Mouse (Mus musculus): Measurements from ENCODE around the gene Fcnb.

Fcnb gene

DNA sequence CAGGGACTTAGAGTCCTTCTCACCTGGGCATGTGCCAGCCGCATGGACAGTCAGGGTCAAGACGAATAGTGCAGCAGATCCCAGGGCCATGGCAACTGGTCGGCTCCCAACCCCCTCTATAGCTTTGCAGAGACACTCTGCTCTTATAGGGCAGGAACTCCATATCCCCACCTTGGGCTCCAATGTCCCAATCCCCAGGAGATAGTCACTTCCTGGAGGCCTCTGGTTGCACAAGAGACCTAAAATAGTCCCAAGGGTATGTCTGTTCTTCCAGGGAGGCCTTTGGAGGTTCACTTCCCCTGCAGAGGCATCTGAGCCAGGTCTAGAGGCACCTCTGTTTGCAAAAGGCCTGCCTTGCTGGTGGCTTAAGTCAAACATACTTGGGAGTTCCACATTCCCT, at the start of gene Fcnb:
Fcnb (minus strand) TSS at position 118 of the 400 bp plus-strand sequence.
- no peak for DNase-seq (ENCODE audit: low read depth, low spot score)

- no peak for DNase-seq (ENCODE audit: low read depth, low spot score)
Measured at GRCm38 (mm10) chr2:28133833-28134232, 49.1 kb upstream of the Fcnb start.

GRCm38 (mm10) chr2:28132117-28132516, 47.4 kb upstream of the Fcnb start:
- DNase-seq (ENCODE audit: low read depth, low spot score) = no peak

DNA sequence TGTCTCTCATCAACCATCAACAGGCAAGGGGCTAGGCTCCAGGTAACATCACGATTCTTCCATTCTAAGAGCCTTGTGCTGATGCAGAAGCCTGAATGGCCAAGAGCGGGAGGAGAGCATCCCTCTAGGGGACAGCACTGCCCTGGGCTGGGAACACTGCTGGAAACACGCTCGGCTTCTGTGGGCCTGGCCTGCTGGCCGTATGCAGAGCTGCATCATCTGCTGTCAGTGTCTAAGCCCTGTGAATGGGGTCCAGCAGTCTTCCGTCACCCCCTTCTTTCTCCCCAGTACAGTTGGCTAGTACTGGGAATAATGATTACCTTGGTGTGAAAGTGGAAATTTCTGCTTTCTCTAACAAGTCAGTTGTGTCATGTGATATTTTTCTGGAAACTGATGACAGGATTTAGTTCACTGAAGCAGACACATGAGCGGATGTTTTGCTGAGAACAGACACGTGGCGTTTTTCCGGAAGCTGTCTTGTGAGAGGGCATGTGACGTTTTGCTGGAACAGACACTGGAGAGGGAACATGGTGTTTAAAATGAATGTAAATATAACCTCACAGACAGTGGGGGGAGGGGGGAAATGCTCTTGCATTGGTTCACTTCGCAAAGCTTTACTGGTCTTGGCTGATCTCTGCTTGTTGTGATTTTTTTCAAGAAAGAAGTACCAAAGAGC, 42.2 kb upstream of the Fcnb start:
- DNase-seq (ENCODE audit: low read depth, low spot score) = no peak

- DNase-seq (ENCODE audit: low read depth, low spot score) = no peak
Measured at GRCm38 (mm10) chr2:28123910-28124309, 39.2 kb upstream of the Fcnb start.

DNA sequence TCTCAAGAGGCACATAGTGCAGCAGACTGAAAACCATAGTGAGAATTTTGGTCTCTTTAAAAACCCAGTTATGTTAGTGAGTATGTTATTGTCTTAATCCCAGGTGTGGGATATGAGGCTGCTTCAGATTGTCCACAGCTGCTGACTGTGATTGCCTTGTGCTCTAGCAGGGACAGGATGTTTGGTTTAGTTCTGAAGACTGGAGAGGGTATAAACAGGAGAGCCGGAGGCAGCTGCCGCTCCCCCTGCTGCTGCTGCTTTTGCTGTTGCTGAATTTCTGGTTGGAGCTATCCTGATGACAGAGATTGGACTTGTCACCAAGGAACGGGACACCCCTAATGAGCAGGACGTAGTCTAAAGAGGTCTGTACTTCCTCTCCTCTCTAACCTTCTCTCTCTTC, 36.6 kb upstream of the Fcnb start:
- DNase-seq (ENCODE audit: low read depth, low spot score) = no peak

- no peak for DNase-seq (ENCODE audit: low read depth, low spot score)
Measured at GRCm38 (mm10) chr2:28120342-28120741, 35.7 kb upstream of the Fcnb start.

DNA sequence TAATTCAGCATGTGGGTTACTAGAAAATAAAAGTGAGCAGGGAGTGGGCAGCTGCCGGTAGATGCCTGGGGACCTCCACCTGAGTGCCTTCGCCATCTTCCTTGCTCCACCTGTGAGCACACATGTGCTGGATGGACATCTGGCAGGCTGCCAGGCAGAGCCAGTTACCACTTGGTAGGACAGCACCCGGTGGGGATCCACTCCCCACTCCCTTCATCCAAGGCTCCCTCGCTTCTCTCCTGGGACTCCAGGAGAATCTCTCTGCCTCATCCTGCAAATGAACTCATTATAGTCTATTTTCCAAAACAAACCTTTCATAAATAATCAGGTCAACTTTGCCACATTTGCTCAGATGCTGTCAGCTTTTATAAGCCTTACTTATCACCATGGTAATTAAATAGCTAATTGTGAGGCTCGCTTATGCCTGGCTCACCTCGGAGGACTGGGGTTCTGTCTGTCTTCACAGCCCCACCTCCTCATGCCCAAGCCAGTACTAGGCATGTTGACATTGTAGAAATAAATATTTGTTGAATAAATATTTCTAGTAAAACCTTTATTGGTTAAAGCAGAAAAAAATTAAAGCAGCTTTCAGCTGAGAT, 33.9 kb upstream of the Fcnb start:
- no peak for DNase-seq (ENCODE audit: low read depth, low spot score)

DNA sequence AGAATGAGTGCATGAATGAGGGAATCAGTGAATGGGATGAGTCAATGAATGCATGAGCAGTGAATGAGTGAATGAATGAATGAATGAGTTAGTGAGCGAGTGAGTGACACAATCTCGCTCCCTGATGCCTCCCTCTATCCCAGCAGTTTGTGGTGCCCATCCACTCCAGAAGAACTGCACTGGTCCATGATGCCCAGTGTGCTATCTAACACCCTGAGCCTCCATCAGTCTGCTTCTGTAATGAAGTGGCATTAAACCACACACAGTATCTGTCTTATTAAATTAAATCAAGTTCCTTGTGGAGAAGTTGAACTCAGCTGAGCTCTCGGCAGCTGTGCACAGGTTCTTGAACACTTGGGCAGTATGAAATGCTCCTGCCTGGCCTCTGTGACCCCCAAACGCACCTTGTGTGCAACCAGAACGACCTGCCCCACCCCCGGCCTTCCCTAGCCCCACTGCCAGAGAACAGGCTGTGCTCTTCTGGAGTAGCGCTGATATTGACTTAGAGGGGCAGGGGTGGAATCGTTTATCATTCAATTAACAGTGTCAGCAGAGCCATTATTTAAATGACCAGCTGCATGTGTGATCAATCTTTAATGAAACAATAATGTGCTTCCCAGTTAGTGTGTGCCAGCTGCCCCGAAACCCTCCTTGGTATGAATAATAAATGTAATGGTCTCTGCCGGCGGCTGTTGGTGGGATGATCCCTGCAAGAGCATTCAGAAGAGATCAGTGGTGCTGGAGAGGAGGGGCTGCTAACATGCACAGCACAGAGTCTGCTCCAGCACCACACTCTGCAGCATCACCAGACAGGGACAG, 33.0 kb upstream of the Fcnb start:
- DNase-seq (ENCODE audit: low read depth, low spot score) = no peak

- no peak for DNase-seq (ENCODE audit: low read depth, low spot score)
Measured at GRCm38 (mm10) chr2:28108763-28109162, 24.1 kb upstream of the Fcnb start.

DNA sequence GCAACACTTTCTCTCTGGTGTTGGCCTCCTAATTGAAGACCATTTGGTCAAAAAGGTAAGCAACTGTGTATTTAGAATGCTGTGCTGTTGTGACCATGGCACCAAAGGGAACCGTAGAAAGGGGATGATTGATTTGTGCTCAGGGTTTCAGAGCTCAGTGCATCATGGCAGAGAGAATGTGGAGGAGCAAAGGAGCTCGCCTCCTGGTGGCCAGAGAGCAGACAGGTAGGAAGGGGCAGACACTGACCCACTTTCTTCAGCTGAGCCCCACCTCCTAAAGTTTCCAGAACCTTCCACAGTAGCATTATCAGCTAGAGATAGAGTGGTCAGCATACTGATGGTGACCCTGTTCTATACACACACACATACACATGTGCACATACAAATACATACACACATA, 21.3 kb upstream of the Fcnb start:
- no peak for DNase-seq (ENCODE audit: low read depth, low spot score)

GRCm38 (mm10) chr2:28103653-28104052, 19.0 kb upstream of the Fcnb start:
- no peak for DNase-seq (ENCODE audit: low read depth, low spot score)

DNA sequence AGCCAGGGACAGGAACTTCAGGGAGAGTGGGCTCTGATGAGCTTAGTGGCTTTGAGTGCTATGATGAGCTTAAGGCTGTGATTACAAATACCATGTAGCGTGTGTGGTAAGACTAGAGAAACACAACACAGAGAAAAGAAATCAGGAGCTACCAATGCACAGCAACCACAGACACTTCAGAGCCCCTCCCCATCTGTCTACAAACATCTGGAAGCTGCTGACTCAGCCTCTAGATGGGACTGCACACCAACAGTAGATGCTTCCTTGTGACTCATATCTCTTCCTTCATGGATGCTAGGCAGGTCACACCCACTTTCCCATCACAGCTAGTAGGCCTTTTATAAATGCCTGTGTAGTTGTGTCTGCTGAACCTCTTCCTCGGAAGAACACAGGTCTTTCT, 17.2 kb upstream of the Fcnb start:
- DNase-seq (ENCODE audit: low read depth, low spot score) = no peak

GRCm38 (mm10) chr2:28100796-28101483, 16.3 kb upstream of the Fcnb start:
- no peak for DNase-seq (ENCODE audit: low read depth, low spot score)

DNA sequence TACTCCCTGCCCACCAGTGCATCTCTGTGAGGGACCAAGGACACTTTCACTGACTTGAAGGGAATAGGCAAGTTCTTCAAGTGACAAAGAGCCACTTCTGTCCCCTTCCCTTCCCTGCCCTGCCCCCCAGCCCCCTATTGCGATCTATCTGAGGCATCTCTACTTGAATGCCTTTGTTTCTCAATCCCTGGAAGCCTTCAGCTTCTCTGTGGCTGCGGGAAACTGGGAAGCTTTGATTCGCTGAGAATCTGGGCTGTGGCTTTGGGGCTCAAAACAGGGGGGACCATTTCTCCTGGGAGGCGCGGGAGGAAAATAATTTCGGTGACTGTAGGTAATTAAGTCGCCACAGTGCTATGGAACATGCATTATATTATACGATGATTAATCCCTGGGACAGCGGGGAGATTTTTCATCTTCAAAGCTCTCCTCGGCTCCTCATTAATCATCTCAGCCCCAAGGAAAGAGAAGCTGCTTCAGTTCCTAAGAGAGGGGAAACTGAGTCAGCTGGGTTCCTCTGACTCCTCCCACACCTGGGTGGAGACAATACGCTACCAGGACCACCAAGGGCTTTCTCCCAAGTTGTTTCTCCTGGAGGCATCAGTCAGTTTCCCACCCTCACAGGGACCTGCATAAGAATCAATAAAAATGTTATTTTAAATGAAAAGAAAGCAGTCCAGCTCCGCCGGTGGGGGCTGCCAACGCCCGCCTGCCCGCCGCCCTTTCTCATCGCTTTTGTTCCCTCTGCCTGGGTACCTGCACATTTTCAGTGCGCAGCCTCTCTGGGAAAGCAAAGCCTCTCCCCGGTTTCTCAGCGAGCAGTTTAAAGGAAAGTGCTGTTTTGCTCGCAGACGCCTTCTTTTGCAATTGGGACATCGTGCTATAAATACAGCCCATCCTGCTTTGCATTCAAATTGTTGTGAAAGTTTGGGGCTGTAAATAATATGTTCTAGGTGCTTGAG, 14.1 kb upstream of the Fcnb start:
- DNase-seq (ENCODE audit: low read depth, low spot score) = no peak

DNA sequence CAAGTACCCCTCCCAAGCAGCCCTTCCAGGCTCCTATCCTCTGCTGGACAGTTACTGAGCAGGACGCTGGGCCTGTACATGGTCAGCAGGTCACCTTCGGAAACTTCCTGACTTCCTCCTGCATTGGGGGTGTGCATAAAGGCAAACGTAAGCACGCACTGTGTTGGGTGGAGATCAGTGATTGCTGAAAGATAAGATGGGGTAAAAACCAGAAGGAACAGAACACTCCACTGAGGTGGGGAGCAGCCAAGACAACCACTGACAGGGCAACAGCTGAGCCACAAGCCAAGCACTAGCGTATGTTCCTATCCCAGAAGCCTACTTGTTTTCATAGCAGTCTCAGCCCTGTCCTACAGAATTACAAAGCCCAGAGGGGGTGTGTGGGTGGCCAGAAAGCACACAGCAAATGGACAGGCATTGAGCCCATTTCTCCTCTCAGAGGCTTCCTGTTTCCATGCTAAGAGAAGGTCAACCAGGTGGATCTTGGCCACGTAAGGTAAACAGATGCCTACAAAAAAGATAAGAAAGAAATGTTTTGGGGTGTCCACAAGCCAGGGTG, 12.1 kb upstream of the Fcnb start:
- DNase-seq (ENCODE audit: low read depth, low spot score) = no peak

DNA sequence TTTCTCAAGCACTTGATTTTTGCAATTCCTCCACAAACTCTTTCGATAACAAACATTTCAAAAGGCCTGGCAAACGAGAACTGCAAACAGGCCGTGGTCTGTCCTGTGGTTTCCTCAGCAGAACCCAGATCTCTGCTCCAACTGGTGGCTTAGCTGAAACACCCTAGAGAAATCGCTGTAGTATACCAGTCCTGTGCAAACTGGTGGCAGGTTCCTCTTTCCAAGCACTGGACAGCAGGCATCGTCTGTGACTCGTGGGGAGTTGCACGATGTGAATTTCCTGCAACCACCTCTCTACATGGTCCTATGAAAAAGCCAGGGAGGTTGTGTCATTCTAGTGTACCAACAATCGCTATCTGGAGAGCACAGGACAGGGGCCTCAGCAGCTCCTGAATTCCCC, 7.4 kb upstream of the Fcnb start:
- no peak for DNase-seq (ENCODE audit: low read depth, low spot score)

DNA sequence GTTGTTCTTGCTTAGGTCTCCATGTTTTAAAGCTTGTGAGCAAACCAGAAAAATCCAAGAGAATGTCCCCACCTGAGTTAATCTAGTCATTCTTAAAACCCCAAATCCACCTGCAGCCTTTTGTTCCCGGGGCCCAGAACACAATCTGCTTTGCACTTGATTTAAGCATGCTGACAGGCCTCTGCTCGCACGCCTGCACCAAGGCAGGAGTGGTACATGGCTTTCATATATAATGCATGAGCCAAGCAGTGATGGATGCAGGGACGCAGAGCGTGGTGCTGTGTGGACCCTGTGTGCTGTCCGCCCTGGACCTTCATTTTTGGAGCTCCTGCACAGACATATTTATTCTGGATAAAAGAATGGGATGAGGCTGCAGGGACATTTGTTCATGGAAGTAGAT, 6.4 kb upstream of the Fcnb start:
- DNase-seq (ENCODE audit: low read depth, low spot score) = no peak

- DNase-seq (ENCODE audit: low read depth, low spot score) = no peak
Measured at GRCm38 (mm10) chr2:28090299-28091008, 5.8 kb upstream of the Fcnb start.

DNA sequence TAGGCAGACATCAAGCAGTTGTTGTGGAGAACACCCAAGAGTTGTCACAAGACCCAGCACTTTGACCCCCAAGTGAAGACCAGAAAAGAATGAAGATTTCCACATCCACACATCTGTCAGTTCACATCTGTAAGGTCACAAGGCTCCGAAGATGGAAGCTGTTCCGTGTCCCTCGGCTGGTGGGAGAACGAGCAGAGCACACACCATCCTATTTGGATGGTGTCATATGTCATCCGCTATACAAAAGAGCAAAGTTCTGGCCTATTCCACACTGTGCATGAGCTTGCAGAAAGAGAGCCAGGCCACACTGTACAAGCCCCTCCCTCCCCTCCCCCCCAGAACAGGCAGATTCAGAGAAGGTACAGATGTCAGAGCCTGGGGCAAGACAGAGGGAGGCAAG, 4.4 kb upstream of the Fcnb start:
- no peak for DNase-seq (ENCODE audit: low read depth, low spot score)
